Comparison of ENCODE assay signal across 16 mouse cellular contexts in genomic region chr12:32143151-32143550, GRCm38 (mm10).
DNase-seq lines count a peak whose midpoint lies in the region; ATAC-seq and TF ChIP-seq lines count a peak whose summit lies in the region.
"Had no signal": no experiment of that assay in that cellular context is flagged by ENCODE, and none has a peak within 500 bp of the region (broad histone marks: within the 10 kb centered on the region; RNA-seq: fewer than 3 reads in every experiment).

No protein-coding gene starts in this region.

- no peak for TF ChIP-seq CTCF in stomach, postnatal 0 days (IDR thresholded peaks at IDR 0.05; ENCODE audit: low read depth)
- TF ChIP-seq CTCF in liver, embryonic 14.5 days (IDR thresholded peaks at IDR 0.05; ENCODE audit: low read depth) = no peak
- TF ChIP-seq CTCF in cerebellum, adult 2 months (IDR thresholded peaks at IDR 0.05; ENCODE audit: borderline replicate concordance, insufficient read depth, low read depth, low read length) = no peak

- no peak overlapping the region for H3K9ac ChIP-seq in stomach, embryonic 14.5 days (replicated peaks; ENCODE audit: low read depth, low read length)
- no peak overlapping the region for H3K9ac ChIP-seq in stomach, postnatal 0 days (ENCODE audit: low read length)
- peak overlapping the region; percentile 65 for H3K9ac ChIP-seq in liver, embryonic 14.5 days (replicated peaks)
- no peak overlapping the region for H3K9ac ChIP-seq in hindbrain, embryonic 12.5 days
- H3K9ac ChIP-seq: forebrain, embryonic 12.5 days; limb, embryonic 13.5 days had no signal

- intact Hi-C loops in left cerebral cortex, postnatal 10 days (cut with DNase I) = loop anchor here (5.0 kb wide), 1 partner anchor 61 kb away; no protein-coding TSS in a partner anchor

- H3K27me3 ChIP-seq in heart, embryonic 10.5 days (ENCODE audit: insufficient read depth, poor library complexity, severe bottlenecking) = no peaks in the 10 kb centered on the region; the same call in 1 of the 2 replicates
- H3K27me3 ChIP-seq in stomach, embryonic 14.5 days (ENCODE audit: control insufficient read depth, insufficient read depth, low read length) = no peaks in the 10 kb centered on the region
- no peaks in the 10 kb centered on the region for H3K27me3 ChIP-seq in stomach, postnatal 0 days (ENCODE audit: control insufficient read depth, insufficient read depth, low read length)
- no peaks in the 10 kb centered on the region for H3K27me3 ChIP-seq in liver, embryonic 14.5 days (ENCODE audit: control insufficient read depth, insufficient read depth, low read length)
- H3K27me3 ChIP-seq in cerebellum, adult 2 months (ENCODE audit: control insufficient read depth, insufficient read depth, low read length) = no peaks in the 10 kb centered on the region; the same call in 1 of the 2 replicates
- no peaks in the 10 kb centered on the region for H3K27me3 ChIP-seq in hindbrain, embryonic 12.5 days
- H3K27me3 ChIP-seq: forebrain, embryonic 12.5 days; limb, embryonic 13.5 days had no signal

- no peak for TF ChIP-seq EP300 in stomach, postnatal 0 days (optimal IDR thresholded peaks at IDR 0.05)
- TF ChIP-seq EP300 in liver, embryonic 14.5 days (IDR thresholded peaks at IDR 0.05; ENCODE audit: low read depth) = peak; percentile 100

- H3K36me3 ChIP-seq in heart, embryonic 10.5 days = no peaks in the 10 kb centered on the region
- H3K36me3 ChIP-seq in stomach, embryonic 14.5 days (ENCODE audit: control insufficient read depth, insufficient read depth, low read length) = no peaks in the 10 kb centered on the region
- no peaks in the 10 kb centered on the region for H3K36me3 ChIP-seq in stomach, postnatal 0 days (ENCODE audit: control insufficient read depth, insufficient read depth, low read length)
- H3K36me3 ChIP-seq in liver, embryonic 14.5 days (replicated peaks; ENCODE audit: control insufficient read depth, insufficient read depth, low read depth) = no peaks in the 10 kb centered on the region
- no peaks in the 10 kb centered on the region for H3K36me3 ChIP-seq in hindbrain, embryonic 12.5 days
- H3K36me3 ChIP-seq: forebrain, embryonic 12.5 days; limb, embryonic 13.5 days had no signal

- peak overlapping the region; percentile 64; the same call in 1 of the 2 replicates for H3K27ac ChIP-seq in heart, embryonic 10.5 days
- no peak overlapping the region for H3K27ac ChIP-seq in stomach, embryonic 14.5 days (ENCODE audit: low read length)
- no peak overlapping the region for H3K27ac ChIP-seq in stomach, postnatal 0 days (replicated peaks)
- peak overlapping the region; percentile 93 for H3K27ac ChIP-seq in liver, embryonic 14.5 days
- no peak overlapping the region for H3K27ac ChIP-seq in cerebellum, adult 2 months (ENCODE audit: insufficient read depth, low read length)
- H3K27ac ChIP-seq in hindbrain, embryonic 12.5 days = no peak overlapping the region
- H3K27ac ChIP-seq: forebrain, embryonic 12.5 days; kidney, postnatal 0 days; limb, embryonic 13.5 days; macrophage had no signal

- H3K4me3 ChIP-seq in heart, embryonic 10.5 days = no peak overlapping the region
- H3K4me3 ChIP-seq in stomach, embryonic 14.5 days (ENCODE audit: low read depth, low read length) = no peak overlapping the region
- H3K4me3 ChIP-seq in stomach, postnatal 0 days (ENCODE audit: low read depth, low read length) = no peak overlapping the region
- H3K4me3 ChIP-seq in liver, embryonic 14.5 days (ENCODE audit: insufficient read depth in 1 of 2, low read depth in 2 of 2, low read length in 2 of 2) = peak overlapping the region; percentile 23 to 59
- H3K4me3 ChIP-seq in cerebellum, adult 2 months (replicated peaks; ENCODE audit: insufficient read depth, low read depth, low read length) = no peak overlapping the region
- no peak overlapping the region for H3K4me3 ChIP-seq in hindbrain, embryonic 12.5 days
- H3K4me3 ChIP-seq: forebrain, embryonic 12.5 days; limb, embryonic 13.5 days had no signal

- DNase-seq in heart, embryonic 10.5 days (ENCODE audit: low spot score) = peak; percentile 93
- DNase-seq in heart, adult 18-20 months = no peak
- DNase-seq in stomach, postnatal 0 days (ENCODE audit: low spot score) = no peak
- peak; percentile 85 to 92 (median 86) for DNase-seq in liver, embryonic 14.5 days (ENCODE audit: low read depth in 3 of 3, low spot score in 3 of 3)
- DNase-seq in cerebellum, adult 2 months = no peak
- DNase-seq in left cerebral cortex, postnatal 10 days (ENCODE audit: extremely low spot score in 1 of 2, low spot score in 2 of 2) = no peak
- DNase-seq: cerebellum, adult 9-11 months; gastrocnemius, postnatal 14 days; layer of hippocampus, postnatal 36 days had no signal

- H3K9me3 ChIP-seq in heart, embryonic 10.5 days = no peaks in the 10 kb centered on the region
- H3K9me3 ChIP-seq in stomach, embryonic 14.5 days (ENCODE audit: control insufficient read depth, low read depth, low read length) = no peaks in the 10 kb centered on the region
- H3K9me3 ChIP-seq in stomach, postnatal 0 days (ENCODE audit: control insufficient read depth, low read length) = no peaks in the 10 kb centered on the region
- H3K9me3 ChIP-seq in liver, embryonic 14.5 days (ENCODE audit: control insufficient read depth, low read length) = no peaks in the 10 kb centered on the region
- no peaks in the 10 kb centered on the region for H3K9me3 ChIP-seq in hindbrain, embryonic 12.5 days (replicated peaks)
- H3K9me3 ChIP-seq: forebrain, embryonic 12.5 days; limb, embryonic 13.5 days had no signal

- peaks cover 10% of the 10 kb centered on the region for H3K4me1 ChIP-seq in heart, embryonic 10.5 days
- 0 out of 2 replicates have a peak, but pooled peaks cover 2% of the 10 kb centered on the region for H3K4me1 ChIP-seq in stomach, embryonic 14.5 days (ENCODE audit: control insufficient read depth, insufficient read depth, low read length)
- H3K4me1 ChIP-seq in stomach, postnatal 0 days (replicated peaks; ENCODE audit: control insufficient read depth, insufficient read depth) = no peaks in the 10 kb centered on the region
- peaks cover 45 to 48% of the 10 kb centered on the region in 2 experiments for H3K4me1 ChIP-seq in liver, embryonic 14.5 days (replicated peaks; ENCODE audit: control insufficient read depth in 2 of 2, insufficient read depth in 2 of 2, low read length in 1 of 2)
- H3K4me1 ChIP-seq in cerebellum, adult 2 months (ENCODE audit: control insufficient read depth, insufficient read depth, low read length) = no peaks in the 10 kb centered on the region
- H3K4me1 ChIP-seq in hindbrain, embryonic 12.5 days = no peaks in the 10 kb centered on the region
- H3K4me1 ChIP-seq: limb, embryonic 13.5 days had no signal

- H3K4me2 ChIP-seq in stomach, embryonic 14.5 days (replicated peaks; ENCODE audit: low read depth, low read length) = no peak overlapping the region
- no peak overlapping the region for H3K4me2 ChIP-seq in stomach, postnatal 0 days (replicated peaks; ENCODE audit: low read depth)
- H3K4me2 ChIP-seq in liver, embryonic 14.5 days (ENCODE audit: low read depth) = peak overlapping the region; percentile 73
- H3K4me2 ChIP-seq in hindbrain, embryonic 12.5 days (replicated peaks) = no peak overlapping the region
- H3K4me2 ChIP-seq: forebrain, embryonic 12.5 days; limb, embryonic 13.5 days had no signal

- WGBS in heart, embryonic 10.5 days = 22% methylated on average over 4 of the region's 4 CpGs
- 61% methylated on average over 4 of the region's 4 CpGs for WGBS in stomach, embryonic 14.5 days
- WGBS in stomach, postnatal 0 days = 55% methylated on average over 4 of the region's 4 CpGs
- WGBS in liver, embryonic 14.5 days (ENCODE audit: insufficient replicate concordance) = 5% methylated on average over 4 of the region's 4 CpGs
- WGBS in cerebellum, adult 2 months = 66% methylated on average over 4 of the region's 4 CpGs
- 62% methylated on average over 4 of the region's 4 CpGs for WGBS in hindbrain, embryonic 12.5 days

- TF ChIP-seq POLR2A in cerebellum, adult 2 months (IDR thresholded peaks at IDR 0.05; ENCODE audit: borderline replicate concordance, insufficient read depth, low read length) = no peak

- ATAC-seq in stomach, embryonic 14.5 days (ENCODE audit: insufficient number of reproducible peaks, insufficient read depth, low FRiP score, low read depth) = peak; percentile 69; the same call in 1 of the 2 replicates
- ATAC-seq in stomach, postnatal 0 days (ENCODE audit: low FRiP score, low TSS enrichment) = no peak
- ATAC-seq in liver, embryonic 14.5 days (ENCODE audit: insufficient read depth) = peak; percentile 98
- ATAC-seq in hindbrain, embryonic 12.5 days (ENCODE audit: low FRiP score) = no peak
- ATAC-seq: hindbrain, embryonic 16.5 days had no signal

Comparison
In these comparisons a context has a peak if more than half of its experiments do, and no peak if none do; other contexts are left out.
1. DNase-seq: peak in heart, embryonic 10.5 days (single experiment) and liver, embryonic 14.5 days (3 of 3); none in heart, adult 18-20 months (0 of 2), stomach, postnatal 0 days (single experiment), cerebellum, adult 2 months (0 of 2) and left cerebral cortex, postnatal 10 days (0 of 2).
2. ATAC-seq: peak in stomach, embryonic 14.5 days (single experiment) and liver, embryonic 14.5 days (single experiment); none in stomach, postnatal 0 days (single experiment) and hindbrain, embryonic 12.5 days (single experiment).
3. H3K27ac ChIP-seq: peak in heart, embryonic 10.5 days (single experiment) and liver, embryonic 14.5 days (single experiment); none in stomach, embryonic 14.5 days (single experiment), stomach, postnatal 0 days (single experiment), cerebellum, adult 2 months (single experiment) and hindbrain, embryonic 12.5 days (single experiment).
4. H3K4me3 ChIP-seq: peak in liver, embryonic 14.5 days (2 of 2); none in heart, embryonic 10.5 days (single experiment), stomach, embryonic 14.5 days (single experiment), stomach, postnatal 0 days (single experiment), cerebellum, adult 2 months (single experiment) and hindbrain, embryonic 12.5 days (single experiment).